Mouse (Mus musculus) midbrain, embryonic 15.5 days (tissue): ENCODE measurements around the gene Bicd1. TPM values are rescaled to one million over a fixed set of nuclear protein-coding genes. Genes with fewer than 3 reads are reported as not detected.
A peak's percentile ranks its signal among the peaks of the same experiment; 100 is the strongest.
"Not testable (repeated sequence)": the region's sequence is repeated elsewhere in the genome, so short reads cannot be mapped to it uniquely, and the experiment has no call there.

Experiments
- ATAC-seq: fragments of 200-750 bp; cut with Nextera tagmentation; replicated peaks from 2 replicates; pipeline ENCODE4 v1.8.0; 2017; ENCODE audit warnings: moderate TSS enrichment
- H3K27ac ChIP-seq: fragments of 300-500 bp; sonication (generic); 2 replicates; pipeline ENCODE4 v1.5.1; 2015; ENCODE audit warnings: mild to moderate bottlenecking, inconsistent platforms
- H3K27me3 ChIP-seq: fragments of 300-500 bp; sonication (generic); replicated peaks from 2 replicates; pipeline ENCODE4 v1.6.1; 2015; ENCODE audit warnings: inconsistent platforms
- H3K36me3 ChIP-seq: fragments of 300-500 bp; sonication (generic); replicated peaks from 2 replicates; pipeline ENCODE4 v1.6.1; 2015; ENCODE audit warnings: inconsistent platforms
- H3K4me1 ChIP-seq: fragments of 300-500 bp; sonication (generic); 2 replicates; pipeline ENCODE4 v1.6.1; 2015; ENCODE audit warnings: inconsistent platforms
- H3K4me2 ChIP-seq: fragments of 300-500 bp; sonication (generic); 2 replicates; pipeline ENCODE4 v1.6.1; 2015; ENCODE audit warnings: inconsistent platforms, mild to moderate bottlenecking, moderate library complexity
- H3K4me3 ChIP-seq: fragments of 300-500 bp; sonication (generic); 2 replicates; pipeline ENCODE4 v1.5.1; 2015; ENCODE audit warnings: mild to moderate bottlenecking, inconsistent platforms
- H3K9ac ChIP-seq: fragments of 300-500 bp; sonication (generic); 2 replicates; pipeline ENCODE4 v1.6.1; 2015; ENCODE audit warnings: mild to moderate bottlenecking, inconsistent platforms
- H3K9me3 ChIP-seq: fragments of 300-500 bp; sonication (generic); 2 replicates; pipeline ENCODE4 v1.6.1; 2016; ENCODE audit warnings: inconsistent platforms
- WGBS: fragments of 180-500 bp; shearing (Covaris S2); methylation state at CpG from one replicate; pipeline ENCODE4 v1.1.7; 2015; ENCODE audit warnings: mixed read lengths; 5-methylcytosine and 5-hydroxymethylcytosine counted together
- polyA plus RNA-seq: library from polyadenylated mRNA; unstranded; fragments of >200 nt; fragmentation: Nextera tagmentation; extraction: Ambion mirVana; gene quantifications from 2 replicates; pipeline ENCODE4 v1.2.1, GENCODE M21; 2015

The Bicd1 gene
- polyA plus RNA-seq = 45.9 and 53.6 TPM in 2 replicates

DNA sequence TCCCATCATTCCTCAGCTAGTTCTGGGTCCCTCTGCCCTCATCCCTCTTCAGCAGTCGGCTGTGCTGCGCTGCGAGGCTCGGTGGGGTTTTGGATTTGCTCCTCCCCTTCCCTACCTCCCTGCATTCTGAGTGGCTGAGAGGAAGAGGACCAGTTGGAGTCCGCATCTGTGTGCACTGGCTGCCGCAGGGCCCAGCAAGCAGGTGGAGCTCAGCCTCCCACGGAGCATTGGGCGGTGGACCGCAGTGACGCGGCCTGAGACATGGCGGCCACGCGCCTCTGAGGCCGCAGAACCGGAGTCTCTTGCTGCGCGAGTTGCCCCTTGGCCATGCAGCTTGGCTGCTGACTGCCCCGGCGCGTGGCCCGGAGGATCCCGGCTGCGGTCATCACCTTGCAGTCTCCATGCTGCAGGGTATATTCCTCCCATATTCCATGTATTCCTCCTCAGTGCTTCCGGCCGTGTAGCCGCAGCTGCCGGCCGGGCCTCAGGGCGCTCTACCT, at the start of gene Bicd1:
Bicd1 (plus strand) TSS at position 54 of the 500 bp plus-strand sequence.
- peak; percentile 100 for ATAC-seq
- Histone ChIP-seq H3K4me1 (peaks cover 11% of the 10 kb centered on the region; the same call in 1 of the 2 replicates), H3K4me3 (peak within 1 kb of the TSS; percentile 72), H3K36me3 (no peaks in the 10 kb centered on the region), H3K4me2 (peak within 1 kb of the TSS; percentile 57), H3K9ac (peak within 1 kb of the TSS; percentile 81), H3K27me3 (no peaks in the 10 kb centered on the region), H3K27ac (peak within 1 kb of the TSS; percentile 94), H3K9me3 (no peaks in the 10 kb centered on the region)
- WGBS = 0% methylated on average over 30 of the region's 30 CpGs

DNA sequence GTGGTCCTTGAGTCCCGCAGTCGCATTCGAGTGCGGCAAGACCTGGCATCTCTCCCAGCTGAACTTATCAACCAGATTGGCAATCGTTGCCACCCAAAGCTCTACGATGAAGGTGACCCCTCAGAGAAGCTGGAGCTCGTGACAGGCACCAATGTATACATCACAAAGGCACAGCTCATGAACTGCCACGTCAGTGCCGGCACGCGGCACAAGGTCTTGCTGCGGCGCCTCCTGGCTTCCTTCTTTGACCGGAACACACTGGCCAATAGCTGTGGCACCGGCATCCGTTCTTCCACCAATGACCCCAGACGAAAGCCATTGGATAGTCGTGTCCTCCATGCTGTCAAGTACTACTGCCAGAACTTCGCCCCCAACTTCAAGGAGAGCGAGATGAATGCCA, 46.2 kb upstream of the Bicd1 start:
- H3K9me3 ChIP-seq, H3K4me2 ChIP-seq, H3K27me3 ChIP-seq, H3K9ac ChIP-seq, ATAC-seq, H3K4me1 ChIP-seq, H3K36me3 ChIP-seq, H3K27ac ChIP-seq, H3K4me3 ChIP-seq: not testable (repeated sequence)
- 96% methylated on average over 19 of the region's 20 CpGs for WGBS

DNA sequence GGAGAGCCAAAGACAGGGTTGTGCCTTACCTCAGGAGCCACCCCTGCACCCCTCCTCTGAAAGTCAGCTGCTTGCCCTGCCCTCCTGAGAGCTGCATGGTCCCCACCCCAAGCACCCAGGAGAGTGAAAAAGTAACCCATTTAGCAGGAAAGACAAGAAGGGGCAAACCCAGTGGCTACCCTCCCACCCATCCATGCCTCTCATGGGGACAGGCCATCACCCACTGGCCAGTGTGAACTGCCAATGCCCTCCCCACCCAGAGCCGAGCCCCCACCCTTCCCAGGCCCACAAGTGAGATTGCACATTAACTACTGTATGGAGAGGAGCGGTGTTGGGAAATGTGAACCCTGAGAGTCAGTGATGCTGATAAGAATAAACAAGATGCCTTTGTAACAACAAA, 42.7 kb upstream of the Bicd1 start:
- not testable (repeated sequence) for H3K36me3 ChIP-seq, ATAC-seq, H3K4me1 ChIP-seq, H3K4me3 ChIP-seq, H3K9me3 ChIP-seq, H3K9ac ChIP-seq, H3K27ac ChIP-seq, H3K4me2 ChIP-seq, H3K27me3 ChIP-seq
- 84% methylated on average over 2 of the region's 2 CpGs for WGBS

DNA sequence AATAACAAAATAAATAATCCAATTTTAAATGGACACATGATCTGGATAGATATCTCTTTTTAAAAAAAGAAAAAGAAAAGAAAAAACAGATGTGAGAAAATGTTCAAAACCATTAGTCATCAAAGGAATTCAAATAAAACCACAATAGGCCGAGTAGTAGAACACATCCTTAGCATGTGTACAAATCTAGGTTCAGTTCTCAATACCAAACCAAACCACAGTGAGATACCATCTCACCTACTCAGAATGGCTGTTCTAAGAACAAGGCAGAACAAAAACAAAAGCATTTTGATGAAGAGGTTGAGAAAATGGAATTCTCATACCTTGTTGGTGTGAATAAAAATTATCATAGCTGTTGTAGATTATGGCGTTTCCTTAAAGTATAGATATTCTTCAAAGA, 42.3 kb upstream of the Bicd1 start:
- 94% methylated on average over 2 of the region's 2 CpGs for WGBS
- Histone ChIP-seq H3K4me3 (no peak overlapping the region), H3K36me3 (no peaks in the 10 kb centered on the region), H3K9ac (no peak overlapping the region), H3K4me2 (no peak overlapping the region), H3K4me1 (no peaks in the 10 kb centered on the region), H3K27me3 (no peaks in the 10 kb centered on the region), H3K9me3 (no peaks in the 10 kb centered on the region), H3K27ac (no peak overlapping the region)
- ATAC-seq = no peak

DNA sequence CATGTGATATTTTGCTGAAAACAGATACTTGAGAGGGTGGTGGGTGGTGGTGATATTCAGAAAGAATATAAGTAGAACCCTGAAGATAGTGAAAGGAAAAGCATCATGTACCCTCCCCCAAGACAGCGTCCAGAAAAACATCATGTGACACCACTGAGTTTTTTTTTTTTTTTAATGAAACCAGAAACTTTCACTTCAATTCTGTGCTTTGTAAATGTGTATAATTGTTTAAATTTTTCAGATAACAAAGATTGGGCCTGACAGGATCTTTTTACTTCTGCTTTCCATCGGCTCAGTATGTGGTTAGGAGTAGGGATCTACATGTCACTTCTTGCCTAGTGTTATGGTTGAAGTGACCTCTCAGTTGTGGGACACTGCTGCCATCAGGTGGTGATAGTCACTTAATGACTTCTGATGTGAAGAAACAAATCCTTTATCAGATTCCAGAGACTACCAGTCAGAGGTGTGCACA, 33.7 kb upstream of the Bicd1 start:
- no peak overlapping the region for H3K9ac ChIP-seq
- no peak overlapping the region for H3K27ac ChIP-seq
- no peak for ATAC-seq
- H3K4me3 ChIP-seq = no peak overlapping the region
- no peaks in the 10 kb centered on the region for H3K27me3 ChIP-seq
- H3K4me1 ChIP-seq = no peaks in the 10 kb centered on the region
- H3K9me3 ChIP-seq = no peaks in the 10 kb centered on the region
- no peak overlapping the region for H3K4me2 ChIP-seq
- WGBS = 62% methylated on average over 2 of the region's 2 CpGs
- no peaks in the 10 kb centered on the region for H3K36me3 ChIP-seq

DNA sequence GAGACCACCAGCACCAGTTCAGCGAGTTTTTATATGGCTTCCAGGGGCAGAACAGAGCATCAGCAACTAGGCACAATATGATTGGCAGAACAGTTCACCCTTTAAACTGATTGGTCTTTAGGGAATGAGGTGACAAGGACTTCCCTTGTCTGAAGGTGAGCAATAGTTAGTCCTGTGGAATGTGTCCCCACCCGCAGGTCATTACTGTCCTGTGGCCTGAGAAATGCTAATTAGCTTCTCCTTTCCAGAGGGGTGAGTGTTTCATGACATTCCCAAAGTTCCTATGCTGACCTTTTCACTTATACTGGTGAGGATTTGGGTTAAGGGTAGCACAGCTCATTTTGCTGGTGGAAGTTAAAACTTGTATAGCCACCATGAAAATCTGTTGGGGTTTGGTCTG, 25.2 kb upstream of the Bicd1 start:
- H3K9ac ChIP-seq = no peak overlapping the region
- no peaks in the 10 kb centered on the region for H3K27me3 ChIP-seq
- no peak overlapping the region for H3K27ac ChIP-seq
- H3K36me3 ChIP-seq = no peaks in the 10 kb centered on the region
- no peaks in the 10 kb centered on the region for H3K4me1 ChIP-seq
- 85% methylated on average over 2 of the region's 2 CpGs for WGBS
- no peak for ATAC-seq
- H3K9me3 ChIP-seq = no peaks in the 10 kb centered on the region
- H3K4me3 ChIP-seq = no peak overlapping the region
- H3K4me2 ChIP-seq = no peak overlapping the region

DNA sequence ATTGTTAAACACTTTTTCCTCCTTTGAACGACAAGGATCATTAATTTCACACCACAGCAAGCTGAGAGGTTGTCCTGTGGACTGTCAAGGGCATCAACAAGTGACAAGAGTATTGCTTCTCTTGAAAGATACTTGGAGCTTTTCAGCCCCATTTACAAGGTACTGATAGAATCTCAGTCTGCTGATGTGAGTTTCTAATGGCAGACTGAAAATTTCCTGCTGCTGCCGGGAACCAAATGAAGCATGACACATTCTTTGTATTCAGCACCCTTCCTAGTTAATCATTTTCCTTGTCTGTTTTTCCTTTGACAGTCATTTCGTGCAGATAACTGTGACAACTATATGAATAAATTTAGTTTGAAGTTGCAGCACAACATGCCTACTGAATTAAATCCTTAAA, 22.3 kb upstream of the Bicd1 start:
- no peaks in the 10 kb centered on the region for H3K27me3 ChIP-seq

DNA sequence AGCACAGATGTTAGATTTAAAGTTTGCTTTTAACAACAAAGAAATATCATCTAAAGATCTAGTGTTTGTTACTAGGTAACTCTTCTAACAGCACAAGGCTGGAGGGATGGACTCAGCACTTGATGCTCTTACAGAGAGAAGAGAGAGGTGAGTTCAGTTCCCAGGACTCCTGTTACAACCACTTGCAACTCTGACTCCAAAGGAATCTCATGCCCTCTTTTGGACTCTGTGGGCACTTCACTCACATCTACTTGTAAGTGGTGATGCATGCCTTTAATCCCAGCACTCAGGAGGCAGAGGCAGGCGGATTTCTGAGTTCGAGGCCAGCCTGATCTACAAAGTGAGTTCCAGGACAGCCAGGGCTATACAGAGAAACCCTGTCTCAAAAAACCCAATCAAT, 19.1 kb upstream of the Bicd1 start:
- not testable (repeated sequence) for H3K4me2 ChIP-seq, H3K27ac ChIP-seq, H3K36me3 ChIP-seq, H3K4me3 ChIP-seq, H3K4me1 ChIP-seq, H3K27me3 ChIP-seq, ATAC-seq, H3K9me3 ChIP-seq, H3K9ac ChIP-seq
- WGBS = 89% methylated on average over 2 of the region's 2 CpGs

More for the DNA sequence above, 22.3 kb upstream of the Bicd1 start:
- 42% methylated on average over 3 of the region's 3 CpGs for WGBS
- ATAC-seq = no peak
- H3K4me2 ChIP-seq = no peak overlapping the region
- no peaks in the 10 kb centered on the region for H3K36me3 ChIP-seq
- no peaks in the 10 kb centered on the region for H3K4me1 ChIP-seq
- H3K9ac ChIP-seq = no peak overlapping the region
- no peaks in the 10 kb centered on the region for H3K9me3 ChIP-seq
- no peak overlapping the region for H3K4me3 ChIP-seq
- H3K27ac ChIP-seq = no peak overlapping the region

DNA sequence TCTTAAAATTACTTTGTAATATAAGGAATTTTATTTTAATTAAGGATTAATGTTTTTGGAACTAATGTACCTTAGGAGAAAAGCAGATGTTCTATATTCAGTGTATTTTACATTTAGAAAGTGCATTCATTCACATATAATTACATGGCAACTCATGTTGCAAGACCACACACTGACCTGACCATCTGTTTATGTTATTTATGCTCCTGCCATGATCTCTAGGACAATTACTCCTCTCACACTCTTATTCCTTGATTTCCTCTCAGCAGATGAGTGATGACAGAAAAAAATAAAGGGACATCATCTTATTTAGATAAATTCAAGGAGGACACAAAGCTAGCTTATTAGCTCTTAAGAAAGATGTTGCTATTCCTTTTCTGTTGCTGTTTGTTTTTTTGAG, 9.3 kb upstream of the Bicd1 start:
- no peak overlapping the region for H3K4me2 ChIP-seq
- no peaks in the 10 kb centered on the region for H3K9me3 ChIP-seq
- no peak overlapping the region for H3K27ac ChIP-seq
- H3K9ac ChIP-seq = no peak overlapping the region
- no peaks in the 10 kb centered on the region for H3K36me3 ChIP-seq
- no peak overlapping the region for H3K4me3 ChIP-seq
- no peak for ATAC-seq
- H3K4me1 ChIP-seq = no peaks in the 10 kb centered on the region
- no peaks in the 10 kb centered on the region for H3K27me3 ChIP-seq

DNA sequence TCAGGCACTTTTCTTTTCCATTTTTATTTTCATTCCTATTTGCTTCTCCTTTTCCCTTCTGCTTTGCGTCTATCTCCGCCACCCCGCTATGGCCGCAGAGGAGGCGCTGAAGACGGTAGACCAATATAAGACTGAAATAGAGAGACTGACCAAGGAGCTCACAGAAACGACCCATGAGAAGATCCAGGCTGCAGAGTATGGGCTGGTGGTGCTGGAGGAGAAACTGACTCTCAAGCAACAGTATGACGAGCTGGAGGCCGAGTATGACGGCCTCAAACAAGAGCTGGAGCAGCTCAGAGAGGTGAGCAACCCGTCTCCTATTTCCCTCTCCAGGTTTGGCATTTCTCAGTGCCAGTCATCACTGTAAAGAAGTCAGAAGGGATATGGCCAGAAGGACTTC, 655 bp downstream of the Bicd1 start:
- 0% methylated on average over 11 of the region's 11 CpGs for WGBS
- Histone ChIP-seq H3K27ac (peak overlapping the region; percentile 94), H3K9ac (peak overlapping the region; percentile 81), H3K4me3 (peak overlapping the region; percentile 72), H3K4me1 (peaks cover 11% of the 10 kb centered on the region; the same call in 1 of the 2 replicates), H3K9me3 (no peaks in the 10 kb centered on the region), H3K27me3 (no peaks in the 10 kb centered on the region), H3K4me2 (peak overlapping the region; percentile 57), H3K36me3 (no peaks in the 10 kb centered on the region)
- peak; percentile 64 for ATAC-seq

DNA sequence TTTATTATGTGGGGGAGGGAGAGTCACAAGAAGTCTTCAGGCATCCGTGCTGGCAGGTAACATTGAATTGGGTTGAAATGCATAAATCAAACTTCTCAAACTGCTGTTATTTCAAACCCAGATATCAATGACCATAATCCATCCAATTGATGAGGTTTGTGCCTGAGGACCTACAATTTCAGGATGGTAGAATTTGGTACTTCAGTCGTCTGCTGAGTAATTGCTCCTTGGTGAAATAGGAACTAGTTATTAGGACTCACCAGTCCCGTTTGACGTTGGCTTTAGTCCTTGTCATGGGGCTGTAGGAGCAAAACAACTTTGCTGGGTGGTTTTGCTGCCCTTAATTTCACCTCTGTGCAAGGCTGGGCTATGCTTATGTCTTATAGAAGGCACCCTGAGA, 1.2 kb downstream of the Bicd1 start:
- 3% methylated on average over 4 of the region's 4 CpGs for WGBS
- peak overlapping the region; percentile 81 for H3K9ac ChIP-seq
- no peak for ATAC-seq
- peaks cover 11% of the 10 kb centered on the region; the same call in 1 of the 2 replicates for H3K4me1 ChIP-seq
- peak overlapping the region; percentile 57 for H3K4me2 ChIP-seq
- peak overlapping the region; percentile 72 for H3K4me3 ChIP-seq
- no peaks in the 10 kb centered on the region for H3K36me3 ChIP-seq
- H3K27me3 ChIP-seq = no peaks in the 10 kb centered on the region
- peak overlapping the region; percentile 94 for H3K27ac ChIP-seq
- no peaks in the 10 kb centered on the region for H3K9me3 ChIP-seq

DNA sequence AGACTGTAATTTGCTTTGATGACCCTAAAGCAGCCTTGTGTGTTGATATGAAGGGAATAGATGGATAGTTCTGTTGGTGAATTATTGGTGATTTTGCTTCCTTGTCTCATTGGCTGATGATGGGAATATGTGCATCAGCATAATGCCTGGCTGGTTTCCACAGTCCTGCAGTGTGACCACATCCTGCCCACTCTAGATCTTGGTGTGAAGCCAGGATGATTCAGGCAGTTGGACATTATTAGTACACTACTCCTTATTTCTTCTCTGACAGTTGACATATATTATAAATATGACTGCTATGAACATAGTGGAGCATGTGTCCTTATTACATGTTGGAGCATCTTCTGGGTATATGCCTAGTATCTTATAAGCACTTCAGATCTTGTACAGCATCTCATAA, 4.6 kb downstream of the Bicd1 start:
- Histone ChIP-seq H3K27ac (no peak overlapping the region), H3K4me3 (no peak overlapping the region)

DNA sequence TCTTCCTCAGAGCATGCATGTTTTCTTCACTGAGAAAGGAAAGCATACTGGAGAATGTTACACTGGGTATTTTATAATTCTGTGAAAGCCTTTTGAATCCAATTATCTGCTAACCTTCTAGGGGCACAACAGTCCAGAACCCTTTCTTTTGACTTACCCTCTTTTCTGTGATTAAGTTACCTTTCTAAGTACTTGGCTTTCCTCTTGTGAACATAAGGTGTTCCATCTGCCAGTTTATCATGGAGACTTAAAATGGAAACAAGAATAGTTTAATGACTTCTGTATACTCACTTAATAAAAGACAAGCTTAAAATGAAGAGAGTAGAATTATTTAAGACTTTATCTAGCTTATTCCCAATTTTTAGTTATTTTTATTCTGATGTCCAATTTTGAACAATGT, 16.1 kb downstream of the Bicd1 start:
- ATAC-seq = no peak
- Histone ChIP-seq H3K4me3 (no peak overlapping the region), H3K27ac (no peak overlapping the region), H3K4me2 (no peak overlapping the region), H3K36me3 (no peaks in the 10 kb centered on the region), H3K27me3 (no peaks in the 10 kb centered on the region), H3K9ac (no peak overlapping the region), H3K9me3 (no peaks in the 10 kb centered on the region), H3K4me1 (no peaks in the 10 kb centered on the region)

More for the DNA sequence above, 4.6 kb downstream of the Bicd1 start:
- H3K4me1 ChIP-seq = peaks cover 9% of the 10 kb centered on the region; the same call in 1 of the 2 replicates
- no peaks in the 10 kb centered on the region for H3K27me3 ChIP-seq
- H3K9ac ChIP-seq = no peak overlapping the region
- no peak for ATAC-seq
- no peaks in the 10 kb centered on the region for H3K9me3 ChIP-seq
- no peak overlapping the region for H3K4me2 ChIP-seq
- H3K36me3 ChIP-seq = no peaks in the 10 kb centered on the region
